Comparison of ENCODE assay signal across 8 mouse cellular contexts in the genomic region with DNA sequence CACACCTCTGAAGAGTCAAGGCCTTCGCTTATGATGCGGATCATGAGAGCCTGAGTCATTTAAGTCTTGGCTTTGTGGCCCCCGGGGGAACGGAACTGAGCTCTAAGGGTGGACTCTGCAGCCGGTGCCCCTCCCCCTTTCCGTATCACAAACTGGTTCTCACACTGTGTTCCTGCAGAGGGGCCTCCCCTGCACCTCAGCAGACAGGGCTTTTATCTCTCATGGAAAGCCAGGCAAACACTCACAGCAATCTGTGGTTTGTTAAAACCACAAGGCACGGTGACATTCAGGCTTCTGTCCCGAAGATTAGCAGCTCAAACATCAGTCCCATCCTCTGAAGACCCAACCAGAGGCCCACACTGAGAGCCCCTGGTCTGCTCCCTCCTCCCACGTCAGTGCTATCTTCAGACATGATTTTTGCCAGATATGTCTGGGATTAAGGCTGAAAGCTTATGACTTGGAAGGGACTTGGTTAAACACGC. TPM values are rescaled to one million over a fixed set of nuclear protein-coding genes. Genes with fewer than 3 reads are reported as not detected.
DNase-seq lines count a peak whose midpoint lies in the region; ATAC-seq and TF ChIP-seq lines count a peak whose summit lies in the region.

No protein-coding gene starts in this region.

- H3K4me2 ChIP-seq in embryonic facial prominence, embryonic 13.5 days, result 0 out of 2 replicates have a peak overlapping the region, but pooled peaks have one; percentile 1
- peak overlapping the region; percentile 6; the same call in 1 of the 2 replicates for H3K4me2 ChIP-seq in intestine, postnatal 0 days (replicated peaks; ENCODE audit: low read depth)

- peak; percentile 49 for DNase-seq in ovary, postnatal 36 days (ENCODE audit: low spot score)
- DNase-seq in ovary, postnatal 14 days (ENCODE audit: low spot score), result no peak
- DNase-seq in lung, postnatal 25 days (ENCODE audit: low spot score), result peak; percentile 64
- DNase-seq in thymus, postnatal 14 days, result peak; percentile 76
- DNase-seq in cerebellum, adult 9-11 months, result no peak
- no peak for DNase-seq in retina, embryonic 14.5 days (ENCODE audit: low spot score)

- H3K9ac ChIP-seq in embryonic facial prominence, embryonic 13.5 days, result 0 out of 2 replicates have a peak overlapping the region, but pooled peaks have one; percentile 8
- no peak overlapping the region for H3K9ac ChIP-seq in intestine, postnatal 0 days (ENCODE audit: low read depth, low read length)

- H3K4me3 ChIP-seq in embryonic facial prominence, embryonic 13.5 days, result no peak overlapping the region
- no peak overlapping the region for H3K4me3 ChIP-seq in intestine, postnatal 0 days (ENCODE audit: low read depth, low read length)

- peak overlapping the region; percentile 75 for H3K27ac ChIP-seq in embryonic facial prominence, embryonic 13.5 days
- 0 out of 2 replicates have a peak overlapping the region, but pooled peaks have one; percentile 37 for H3K27ac ChIP-seq in intestine, postnatal 0 days (ENCODE audit: low read depth, low read length)

- no peak for ATAC-seq in embryonic facial prominence, embryonic 13.5 days (ENCODE audit: insufficient number of reproducible peaks, insufficient read depth, low FRiP score, low TSS enrichment, low read depth)
- no peak for ATAC-seq in intestine, postnatal 0 days

- no peak for TF ChIP-seq CTCF in intestine, postnatal 0 days (IDR thresholded peaks at IDR 0.05; ENCODE audit: low read depth)

- H3K36me3 ChIP-seq in embryonic facial prominence, embryonic 13.5 days, result no peaks in the 10 kb centered on the region
- H3K36me3 ChIP-seq in intestine, postnatal 0 days (ENCODE audit: control insufficient read depth, insufficient read depth), result no peaks in the 10 kb centered on the region

- H3K27me3 ChIP-seq in embryonic facial prominence, embryonic 13.5 days, result no peaks in the 10 kb centered on the region
- no peaks in the 10 kb centered on the region for H3K27me3 ChIP-seq in intestine, postnatal 0 days (replicated peaks; ENCODE audit: control insufficient read depth, insufficient read depth, low read length)

- 24% methylated on average over 10 of the region's 10 CpGs for WGBS in embryonic facial prominence, embryonic 13.5 days
- 16% methylated on average over 10 of the region's 10 CpGs for WGBS in intestine, postnatal 0 days

- peaks cover 51% of the 10 kb centered on the region for H3K4me1 ChIP-seq in embryonic facial prominence, embryonic 13.5 days
- no peaks in the 10 kb centered on the region; the same call in none of the 2 replicates for H3K4me1 ChIP-seq in intestine, postnatal 0 days (replicated peaks; ENCODE audit: control insufficient read depth, insufficient read depth, low read length)

- no peaks in the 10 kb centered on the region for H3K9me3 ChIP-seq in embryonic facial prominence, embryonic 13.5 days
- no peaks in the 10 kb centered on the region for H3K9me3 ChIP-seq in intestine, postnatal 0 days (ENCODE audit: control insufficient read depth)

RNA-seq across cellular contexts. Expression of gene Arhgap31, which starts 59.6 kb away (rescaled TPM):
- polyA plus RNA-seq in embryonic facial prominence, embryonic 13.5 days (2015; fragmentation: Nextera tagmentation; extraction: Ambion mirVana), result 14.0 and 15.5 TPM in 2 replicates
- 2.8 and 3.1 TPM in 2 replicates for polyA plus RNA-seq in intestine, postnatal 0 days (2015; fragmentation: Nextera tagmentation; extraction: Ambion mirVana)

Comparison
In these comparisons a context has a peak if more than half of its experiments do, and no peak if none do; other contexts are left out.
1. DNase-seq: peak in ovary, postnatal 36 days (single experiment), lung, postnatal 25 days (single experiment) and thymus, postnatal 14 days (single experiment); none in ovary, postnatal 14 days (single experiment), cerebellum, adult 9-11 months (single experiment) and retina, embryonic 14.5 days (single experiment).